Mouse (Mus musculus): ENCODE measurements at regions not wholly inside any gene's neighbourhood (a gene's known extent, or its start where the extent isn't known, plus 50 kb on each side); places are given as distances from the start of the nearest gene placed in this dataset.

DNA sequence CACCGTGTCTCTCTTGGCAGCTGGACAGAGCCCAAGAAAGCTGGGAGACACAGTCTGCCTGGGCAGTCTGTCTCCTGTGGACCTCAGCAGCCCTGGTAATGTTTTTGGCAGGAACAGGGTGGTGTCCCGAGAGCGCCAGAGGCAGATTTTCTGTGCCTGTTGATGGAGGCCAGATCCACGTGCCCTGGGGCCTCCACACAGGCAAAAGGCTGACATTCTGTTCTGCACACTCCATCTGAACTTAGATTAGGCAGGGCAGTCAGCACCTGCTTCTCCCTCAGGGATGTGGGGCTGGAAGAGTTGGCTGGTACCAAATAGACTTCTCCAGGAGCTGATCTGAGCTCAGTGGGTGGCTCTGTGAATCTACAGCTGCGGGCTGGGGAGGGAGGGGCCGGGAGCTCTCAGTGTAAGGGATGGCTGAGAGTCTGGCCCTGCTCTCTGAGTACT lies 83.8 kb downstream of the Gadd45g start:
- no peak for DNase-seq (ENCODE audit: low spot score in 2 of 2)

GRCm38 (mm10) chr13:51930931-51931330 lies 84.5 kb downstream of the Gadd45g start:
- DNase-seq (ENCODE audit: low spot score in 2 of 2), result no peak

DNA sequence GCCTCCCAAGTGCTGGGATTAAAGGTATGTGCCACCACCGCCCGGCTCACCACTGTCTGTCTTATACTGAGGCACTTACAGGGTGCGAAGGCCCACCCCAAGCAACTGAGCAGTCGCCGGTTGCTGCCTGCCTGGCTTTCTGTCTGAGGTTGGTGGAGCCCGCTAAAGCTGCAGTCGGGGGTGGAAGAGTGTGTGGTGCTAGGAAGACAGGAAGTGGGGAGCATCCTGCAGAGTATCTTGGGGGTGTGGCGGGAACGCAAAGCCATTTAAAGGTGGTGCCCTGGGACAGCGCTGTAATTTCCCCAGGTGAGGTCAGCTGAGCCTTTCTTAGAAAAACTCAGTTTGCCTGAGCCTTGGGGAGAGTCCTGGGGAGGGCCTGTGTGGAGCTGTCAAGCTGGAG lies 89.3 kb downstream of the Gadd45g start:
- no peak for DNase-seq (ENCODE audit: low spot score in 2 of 2)

GRCm38 (mm10) chr13:51936441-51936840 lies 90.0 kb downstream of the Gadd45g start:
- DNase-seq (ENCODE audit: low spot score in 2 of 2), result no peak

- DNase-seq (ENCODE audit: low spot score in 2 of 2), result no peak
Observed at GRCm38 (mm10) chr13:51937898-51938297, 91.4 kb downstream of the Gadd45g start.

GRCm38 (mm10) chr13:51939262-51939661 lies 92.8 kb downstream of the Gadd45g start:
- DNase-seq (ENCODE audit: low spot score in 2 of 2), result no peak

DNA sequence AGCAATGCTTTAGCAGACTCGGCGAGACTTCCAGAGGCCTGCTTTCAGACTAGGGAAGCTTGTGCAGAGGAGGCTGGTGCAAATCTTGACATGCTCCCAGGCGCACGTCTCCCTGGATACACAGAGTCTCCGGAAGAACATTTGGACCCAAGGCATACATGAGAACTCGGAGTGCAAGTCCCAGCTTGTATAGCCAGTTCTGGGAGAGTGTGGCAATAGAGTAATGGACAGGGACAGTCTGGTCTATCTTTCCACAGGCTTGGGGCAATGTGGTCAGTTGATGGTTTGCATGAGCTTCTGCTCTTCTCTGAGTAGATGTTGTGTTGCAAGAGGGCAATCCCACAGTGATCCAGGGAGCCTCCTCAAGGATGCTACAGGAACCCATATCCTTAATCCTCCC lies 93.2 kb downstream of the Gadd45g start:
- DNase-seq (ENCODE audit: low spot score in 2 of 2), result no peak

DNA sequence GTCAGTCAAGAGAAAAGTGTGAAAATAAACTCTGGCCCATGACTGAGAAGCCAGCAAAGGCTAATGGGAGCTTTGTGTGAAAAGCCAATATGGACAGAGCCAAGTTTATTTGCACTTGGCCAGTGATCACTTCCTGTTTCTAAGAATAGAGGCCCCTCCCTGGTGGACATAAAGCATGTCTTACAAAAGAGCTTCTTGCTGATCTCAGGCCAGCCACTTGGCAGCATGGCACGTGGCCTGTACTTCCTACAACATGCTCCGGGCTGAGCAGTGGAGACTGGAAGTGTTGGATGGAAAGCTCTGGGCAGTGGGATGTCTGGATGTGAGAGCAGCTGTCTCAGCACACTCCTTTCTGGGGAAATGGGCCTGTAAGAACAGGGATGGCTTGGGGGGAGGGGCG lies 99.7 kb downstream of the Gadd45g start:
- peak in 1 of 2 experiments; percentile 22 for DNase-seq (ENCODE audit: low spot score in 2 of 2)

- DNase-seq (ENCODE audit: low spot score in 2 of 2), result no peak
Observed at GRCm38 (mm10) chr13:51948896-51949295, 102.4 kb downstream of the Gadd45g start.

DNA sequence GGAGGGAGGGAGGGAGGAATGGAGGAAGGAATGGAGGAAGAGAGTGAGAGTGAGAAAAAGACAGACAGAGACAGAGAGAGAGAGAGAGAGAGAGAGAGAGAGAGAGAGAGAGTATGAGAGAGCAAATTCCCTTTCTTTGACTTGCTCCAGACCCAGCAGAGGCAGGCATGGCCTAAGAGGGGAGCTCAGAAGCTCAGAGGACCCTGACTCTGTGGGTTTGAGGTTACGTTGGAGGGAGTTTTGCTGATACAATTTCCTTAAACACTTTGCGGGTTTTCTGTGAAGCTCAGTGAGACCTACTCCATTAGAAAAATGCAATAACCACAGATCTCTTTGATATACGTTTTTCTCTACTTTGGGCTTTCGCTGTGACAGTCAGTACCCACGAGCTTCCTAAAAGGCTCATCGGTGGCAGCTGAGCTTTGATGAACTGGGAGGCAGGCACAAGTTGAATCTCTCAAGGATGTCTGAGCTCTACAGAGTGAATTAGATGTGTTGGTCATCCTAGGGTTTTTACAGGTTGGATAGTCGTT lies 105.1 kb downstream of the Gadd45g start:
- no peak for DNase-seq (ENCODE audit: low spot score in 2 of 2)

DNA sequence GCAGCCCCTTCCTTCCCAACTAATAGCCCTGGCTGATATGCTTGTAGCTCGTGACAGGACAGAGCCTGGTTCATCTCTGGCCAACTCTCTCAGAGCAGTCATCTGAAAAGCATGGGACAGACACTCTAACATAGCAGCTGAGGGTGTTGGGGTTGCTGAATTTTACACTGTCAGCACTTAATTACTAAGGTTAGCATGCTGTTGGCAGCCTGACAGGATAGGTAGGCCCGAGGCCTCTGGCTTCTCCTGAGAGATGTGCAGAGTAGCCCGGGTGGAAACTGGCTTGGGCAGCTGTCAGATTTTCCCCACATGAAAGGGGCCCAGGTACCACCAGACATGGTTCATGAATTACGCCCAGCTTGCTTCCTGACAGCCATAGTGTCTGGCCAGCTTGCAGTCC lies 106.6 kb downstream of the Gadd45g start:
- DNase-seq (ENCODE audit: low spot score in 2 of 2), result no peak

DNA sequence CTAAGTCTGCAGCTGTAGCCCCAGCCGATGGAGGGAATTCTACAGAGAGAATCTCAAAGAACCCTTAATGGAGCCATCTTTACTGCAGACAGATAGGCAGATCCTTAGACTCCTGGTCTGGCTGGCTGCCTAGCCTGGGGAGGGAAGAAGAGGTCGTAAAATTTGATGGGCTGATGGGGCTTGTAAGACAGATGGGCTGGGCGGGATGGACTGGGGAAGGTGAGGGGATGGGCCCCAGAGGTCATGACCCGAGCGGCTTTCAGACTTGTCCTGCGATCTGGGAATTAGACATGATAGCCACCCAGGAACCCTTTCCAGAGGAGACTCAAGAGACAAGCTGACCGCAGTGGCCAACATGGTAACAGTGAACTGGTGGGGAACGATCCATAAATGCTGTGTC lies 107.1 kb downstream of the Gadd45g start:
- DNase-seq (ENCODE audit: low spot score in 2 of 2), result no peak

DNA sequence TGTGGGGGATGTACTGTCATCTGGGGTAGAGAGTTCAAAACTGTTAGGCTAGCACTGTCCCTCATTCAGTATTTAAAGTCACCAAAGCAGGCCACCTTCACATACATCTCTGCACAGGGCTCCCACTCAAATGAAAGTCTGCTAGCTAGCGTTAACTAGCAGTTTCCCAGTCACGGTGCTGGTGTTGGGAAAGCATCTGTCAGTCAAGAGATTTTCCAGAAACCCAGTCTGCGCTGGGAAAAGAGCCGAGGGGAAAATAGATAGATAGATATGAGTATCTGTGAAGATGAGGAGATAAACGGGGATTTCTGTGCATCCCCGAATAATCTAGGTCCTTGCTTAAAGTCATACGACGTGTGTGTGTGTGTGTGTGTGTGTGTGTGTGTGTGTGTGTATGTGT lies 110.6 kb downstream of the Gadd45g start:
- DNase-seq (ENCODE audit: low spot score in 2 of 2), result no peak

DNA sequence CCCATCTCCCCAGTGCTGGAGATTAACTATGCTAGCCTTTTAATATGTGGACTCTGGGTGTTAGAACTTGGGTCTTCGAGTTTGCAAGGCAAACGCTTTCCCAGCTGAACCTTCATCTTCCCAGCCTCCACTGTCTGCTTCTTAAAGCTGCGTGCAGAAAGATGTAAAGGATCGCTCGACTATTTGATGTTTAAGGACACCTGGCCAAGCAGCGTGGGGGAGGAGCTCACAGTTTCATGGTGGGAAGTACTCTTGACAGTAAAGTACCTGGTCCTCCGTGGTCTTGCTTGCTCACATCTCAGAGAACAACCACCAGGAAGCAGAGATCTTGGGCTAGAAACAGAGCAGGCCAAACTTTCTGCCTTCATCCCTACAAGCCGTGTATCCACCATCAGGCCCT lies 113.1 kb downstream of the Gadd45g start:
- no peak for DNase-seq (ENCODE audit: low spot score in 2 of 2)

DNA sequence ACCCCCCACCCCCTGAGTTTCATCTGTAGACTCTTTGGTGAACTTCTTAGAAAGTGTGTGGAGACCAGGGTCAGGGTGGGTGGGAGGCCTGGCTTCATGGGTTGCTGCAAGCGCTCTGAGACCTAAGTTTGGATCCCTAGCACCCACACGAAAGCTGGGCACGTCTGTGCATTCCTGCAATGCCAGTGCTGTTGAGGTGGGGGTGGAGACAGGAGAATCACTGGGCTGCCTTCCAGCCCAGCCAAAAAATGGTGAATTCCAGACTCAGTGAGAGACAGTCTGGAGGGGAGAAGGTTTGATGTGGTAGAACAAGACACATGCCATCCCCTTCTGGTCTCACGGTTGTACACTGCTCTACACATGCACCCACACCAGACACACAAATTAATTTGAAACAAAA lies 113.8 kb downstream of the Gadd45g start:
- DNase-seq (ENCODE audit: low spot score in 2 of 2), result no peak

DNA sequence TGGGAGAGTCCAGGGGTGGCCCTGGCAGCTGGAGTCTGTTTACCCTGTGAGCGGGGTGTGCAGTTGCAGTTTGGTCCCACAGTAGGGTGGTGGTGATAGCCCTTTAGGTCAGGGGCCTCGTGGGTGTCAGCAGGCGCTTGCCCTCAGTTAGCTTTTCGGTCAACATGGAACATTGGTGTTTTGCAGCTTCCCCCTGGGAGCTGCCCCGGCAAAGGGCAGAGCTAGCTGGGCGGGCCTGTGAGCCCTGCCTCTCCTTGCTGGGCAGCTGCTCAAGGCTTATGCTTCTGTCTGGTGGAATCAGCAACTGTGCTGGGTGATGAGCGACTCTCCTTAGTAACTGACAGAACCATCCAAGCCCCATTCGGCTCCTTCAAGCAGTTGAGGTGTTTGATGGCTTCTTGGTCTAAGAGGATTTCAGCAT lies 115.7 kb downstream of the Gadd45g start:
- DNase-seq (ENCODE audit: low spot score in 2 of 2), result no peak

- DNase-seq (ENCODE audit: low spot score in 2 of 2), result no peak
Observed at GRCm38 (mm10) chr13:51962676-51963075, 116.2 kb downstream of the Gadd45g start.

DNA sequence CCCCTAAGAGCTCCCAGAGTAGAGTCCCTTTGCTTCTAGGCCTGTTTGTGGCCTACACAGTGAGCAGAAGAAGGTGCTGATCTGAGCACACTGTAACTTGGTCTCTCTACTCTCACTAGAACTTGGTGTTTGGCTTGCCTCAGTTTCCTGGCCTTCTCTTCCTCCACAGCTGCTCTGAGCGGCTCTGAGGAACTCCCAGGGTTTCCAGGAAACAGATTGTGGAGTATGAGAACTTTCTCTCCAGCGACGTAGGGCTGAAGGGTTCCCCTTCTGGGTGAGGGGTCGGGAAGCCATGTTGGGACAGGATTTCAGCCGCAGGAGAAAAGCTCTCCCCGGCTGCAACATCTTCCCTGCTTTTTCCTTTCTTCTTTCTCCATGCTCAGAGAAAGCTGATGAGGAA lies 117.5 kb downstream of the Gadd45g start:
- no peak for DNase-seq (ENCODE audit: low spot score in 2 of 2)

GRCm38 (mm10) chr13:51964416-51964815 lies 117.9 kb downstream of the Gadd45g start:
- no peak for DNase-seq (ENCODE audit: low spot score in 2 of 2)

DNA sequence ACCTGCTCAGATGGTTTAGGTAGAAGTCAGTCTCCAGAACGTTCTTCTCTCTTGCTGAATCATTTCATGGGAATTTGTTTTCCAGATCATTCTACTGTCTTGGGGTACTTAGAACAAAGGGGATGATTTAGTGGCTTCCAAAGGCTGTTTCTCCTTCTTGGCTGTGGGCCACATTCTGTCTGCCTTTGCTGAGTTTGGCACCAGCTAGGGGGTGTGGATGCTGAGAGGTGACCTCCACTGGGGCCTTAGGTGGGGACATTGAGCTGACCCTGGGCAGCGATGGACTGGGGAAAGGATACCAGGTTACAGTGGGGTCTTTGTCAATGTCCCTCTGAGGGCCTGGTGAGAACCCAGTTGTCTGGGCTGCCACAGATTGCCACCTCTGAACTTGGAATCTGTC lies 118.4 kb downstream of the Gadd45g start:
- no peak for DNase-seq (ENCODE audit: low spot score in 2 of 2)

DNA sequence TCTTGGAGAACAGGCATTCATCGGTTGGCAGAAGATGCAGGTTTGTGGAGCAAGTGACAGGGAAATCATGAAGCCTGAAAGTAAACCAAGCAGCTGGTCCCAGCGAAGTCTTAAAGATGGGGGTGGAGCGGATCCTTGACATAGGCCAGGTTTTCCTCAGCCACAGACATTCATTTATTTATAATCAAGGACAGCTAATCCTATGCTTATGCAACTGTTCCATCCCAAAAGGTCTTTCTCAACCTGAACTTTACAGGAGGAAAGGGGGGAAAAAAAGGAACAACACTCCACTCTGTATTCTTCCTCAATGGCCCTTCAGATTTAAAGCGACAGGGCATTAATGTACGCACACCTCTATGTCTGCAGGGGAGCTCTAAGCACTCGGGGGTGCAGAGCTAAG lies 121.6 kb downstream of the Gadd45g start:
- no peak for DNase-seq (ENCODE audit: low spot score in 2 of 2)

DNA sequence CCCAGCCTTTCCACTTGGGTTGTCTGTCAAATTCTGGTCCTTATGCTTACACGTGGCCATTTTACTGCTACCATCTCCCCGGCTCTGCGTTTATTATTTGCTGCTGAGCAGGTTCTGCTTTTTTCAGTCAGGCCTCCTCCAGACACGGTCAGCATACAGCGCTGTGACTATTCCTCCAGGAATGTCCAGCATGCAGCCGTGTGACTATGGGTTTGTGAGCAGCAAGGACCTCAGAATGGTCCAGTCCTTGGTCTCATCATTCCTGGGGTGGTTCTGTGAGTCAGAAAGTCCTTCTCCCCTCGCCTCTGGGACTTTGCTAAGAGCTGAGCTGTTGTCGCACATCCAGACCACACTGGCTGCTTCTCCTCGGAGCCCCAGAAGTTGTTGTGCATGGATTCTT lies 122.3 kb downstream of the Gadd45g start:
- no peak for DNase-seq (ENCODE audit: low spot score in 2 of 2)

GRCm38 (mm10) chr13:51970051-51970450 lies 123.6 kb downstream of the Gadd45g start:
- DNase-seq (ENCODE audit: low spot score in 2 of 2), result no peak

DNA sequence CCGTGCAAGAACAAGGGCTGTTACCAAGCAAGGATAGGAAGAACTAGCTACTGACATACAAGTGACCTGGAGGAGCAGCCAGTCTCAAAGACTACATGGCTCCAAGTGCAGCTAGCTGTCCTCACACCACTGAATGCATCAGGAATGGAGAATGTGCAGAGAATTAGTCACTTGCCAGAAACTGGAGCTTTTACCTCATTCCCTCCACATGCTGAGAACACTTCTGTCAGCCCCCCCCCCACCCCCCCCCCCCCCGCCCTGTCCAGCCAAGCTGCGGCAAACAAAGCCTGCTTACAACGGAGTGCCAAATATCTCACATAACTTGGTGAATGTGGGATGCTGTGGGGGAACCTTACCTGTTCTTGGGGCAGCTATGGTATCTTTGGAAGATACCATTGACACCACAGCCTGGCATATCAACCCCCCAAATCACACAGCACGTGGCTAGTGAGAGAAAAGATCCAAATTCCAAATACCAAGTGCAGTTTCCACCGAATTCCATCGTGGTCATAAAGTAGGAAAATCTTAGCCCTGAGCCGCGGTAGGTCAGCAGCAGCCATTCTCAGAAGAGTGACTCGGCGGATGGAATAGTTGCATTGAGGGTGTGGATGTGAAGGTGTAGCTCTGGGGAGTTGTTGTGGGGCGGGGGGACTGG lies 126.3 kb downstream of the Gadd45g start:
- no peak for DNase-seq (ENCODE audit: low spot score in 2 of 2)
